Mouse (Mus musculus) skeletal muscle tissue, adult 2 months (tissue): ENCODE measurements around the gene Brf1.

Experiments
- DNase-seq: peaks from one replicate; pipeline ENCODE4 v3.0.0-alpha.2; 2012; ENCODE audit warnings: low read depth, low spot score

The Brf1 gene

DNA sequence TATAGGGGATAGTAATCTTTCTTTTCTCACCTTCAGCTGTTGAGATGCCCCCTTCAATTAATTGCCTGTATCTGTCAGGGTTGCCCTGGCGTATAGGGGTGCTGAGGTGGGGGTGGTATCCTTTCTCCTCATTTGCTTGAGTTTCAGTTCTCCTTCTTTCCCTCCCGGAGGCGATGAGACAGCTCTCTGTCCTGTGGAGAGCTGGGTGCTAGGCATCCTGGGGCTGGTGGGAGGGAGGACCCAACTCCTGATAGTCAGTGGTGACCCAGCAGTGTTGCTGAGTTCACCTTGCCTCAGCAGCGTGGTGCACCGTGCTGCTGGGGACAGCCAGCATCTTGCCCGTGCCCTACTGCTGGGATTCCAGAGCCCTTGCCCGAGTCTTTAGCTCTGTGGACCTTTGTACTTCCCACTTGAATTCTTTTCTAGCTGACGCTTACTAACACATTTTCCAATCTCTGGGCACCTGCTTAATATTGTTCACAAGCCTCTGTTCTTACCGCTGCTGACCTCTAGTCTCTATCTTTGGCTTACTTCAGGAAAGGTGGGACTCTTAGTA is 17.0 kb upstream of the Brf1 start:
- no peak for DNase-seq

DNA sequence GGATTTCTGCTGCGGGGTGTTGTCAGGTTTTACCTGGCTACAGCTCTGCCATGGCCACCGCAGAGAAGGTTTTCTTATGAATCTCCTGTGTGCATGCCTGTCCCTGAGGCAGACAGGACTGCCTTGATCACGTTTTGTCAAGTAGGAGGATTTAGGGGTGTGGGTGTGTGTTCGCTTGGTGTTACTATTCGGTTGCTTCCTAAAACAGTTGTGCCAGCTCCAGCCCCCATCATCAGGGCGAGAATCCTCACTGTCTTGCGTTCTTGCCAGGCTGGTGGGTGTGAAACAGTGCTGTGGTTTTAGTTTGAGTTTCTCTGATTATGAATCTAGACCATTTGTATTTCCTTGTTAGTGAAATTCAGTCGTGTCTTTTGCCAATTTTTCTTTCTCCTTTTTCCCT is 16.5 kb upstream of the Brf1 start:
- DNase-seq = no peak

DNA sequence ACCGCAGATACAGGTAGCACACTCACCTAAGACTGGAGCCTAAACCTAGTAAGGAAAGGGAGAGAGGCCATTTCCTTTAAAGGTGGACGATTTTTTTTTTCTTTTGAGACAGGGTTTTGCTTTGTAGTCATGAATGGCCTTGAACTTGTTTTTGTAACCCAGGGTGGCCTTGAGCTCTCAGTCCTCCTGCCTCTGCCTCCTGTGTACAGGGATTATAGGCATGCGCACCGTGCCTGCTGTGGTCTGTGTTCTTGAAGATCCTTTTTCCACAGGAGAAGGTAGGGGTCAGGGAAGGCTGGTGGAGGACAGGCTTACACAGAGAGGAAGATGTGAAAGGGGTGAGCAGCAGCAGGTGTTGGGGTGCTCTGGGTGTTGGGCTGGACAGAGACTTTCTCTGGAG is 15.5 kb upstream of the Brf1 start:
- no peak for DNase-seq

DNA sequence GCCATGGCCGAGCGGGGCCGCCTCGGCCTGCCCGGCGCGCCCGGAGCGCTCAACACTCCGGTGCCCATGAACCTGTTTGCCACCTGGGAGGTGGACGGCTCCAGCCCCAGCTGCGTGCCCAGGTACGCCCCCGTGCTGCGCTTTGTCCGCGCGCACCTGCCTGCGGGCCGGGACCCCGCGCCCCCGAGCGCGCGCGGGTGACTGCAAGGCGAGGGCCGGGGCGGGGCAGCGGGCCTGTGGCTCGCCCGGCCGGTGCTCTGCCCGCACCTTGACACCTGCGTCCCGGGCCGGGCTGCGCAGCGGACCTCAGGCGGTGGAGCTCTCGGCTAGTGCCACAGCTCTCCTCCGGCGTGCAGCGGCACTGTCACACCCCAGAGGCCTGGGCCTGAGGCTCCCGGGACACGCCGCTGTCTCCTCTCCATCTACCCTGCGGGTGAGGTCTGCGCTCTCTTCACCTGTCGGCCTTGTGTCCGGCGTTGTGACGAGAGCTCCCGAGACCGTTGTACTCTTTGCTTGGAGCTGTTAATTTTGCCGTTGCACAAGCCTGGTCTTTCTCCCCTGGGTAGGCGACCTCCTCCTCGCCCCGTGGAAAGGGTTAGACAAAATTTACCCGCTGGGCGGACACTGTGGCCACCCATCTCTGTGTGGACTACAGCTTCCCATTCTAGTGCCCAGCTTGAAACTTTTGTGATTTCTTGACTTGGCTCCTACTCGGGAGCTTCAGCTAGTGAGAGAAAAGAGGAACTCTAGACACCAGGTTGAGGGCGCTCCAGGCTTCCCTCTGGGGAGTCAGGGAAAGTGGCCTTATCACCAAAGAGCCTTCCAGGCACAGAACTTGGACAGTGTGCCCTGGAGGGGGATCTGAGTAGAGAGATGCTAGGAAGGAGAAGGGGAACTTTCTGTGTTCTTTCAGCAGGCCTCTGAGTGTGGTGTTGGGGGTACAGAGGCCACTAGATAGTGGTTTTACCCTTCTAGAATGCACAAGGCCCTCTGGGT is 14.4 kb upstream of the Brf1 start:
- no peak for DNase-seq

DNA sequence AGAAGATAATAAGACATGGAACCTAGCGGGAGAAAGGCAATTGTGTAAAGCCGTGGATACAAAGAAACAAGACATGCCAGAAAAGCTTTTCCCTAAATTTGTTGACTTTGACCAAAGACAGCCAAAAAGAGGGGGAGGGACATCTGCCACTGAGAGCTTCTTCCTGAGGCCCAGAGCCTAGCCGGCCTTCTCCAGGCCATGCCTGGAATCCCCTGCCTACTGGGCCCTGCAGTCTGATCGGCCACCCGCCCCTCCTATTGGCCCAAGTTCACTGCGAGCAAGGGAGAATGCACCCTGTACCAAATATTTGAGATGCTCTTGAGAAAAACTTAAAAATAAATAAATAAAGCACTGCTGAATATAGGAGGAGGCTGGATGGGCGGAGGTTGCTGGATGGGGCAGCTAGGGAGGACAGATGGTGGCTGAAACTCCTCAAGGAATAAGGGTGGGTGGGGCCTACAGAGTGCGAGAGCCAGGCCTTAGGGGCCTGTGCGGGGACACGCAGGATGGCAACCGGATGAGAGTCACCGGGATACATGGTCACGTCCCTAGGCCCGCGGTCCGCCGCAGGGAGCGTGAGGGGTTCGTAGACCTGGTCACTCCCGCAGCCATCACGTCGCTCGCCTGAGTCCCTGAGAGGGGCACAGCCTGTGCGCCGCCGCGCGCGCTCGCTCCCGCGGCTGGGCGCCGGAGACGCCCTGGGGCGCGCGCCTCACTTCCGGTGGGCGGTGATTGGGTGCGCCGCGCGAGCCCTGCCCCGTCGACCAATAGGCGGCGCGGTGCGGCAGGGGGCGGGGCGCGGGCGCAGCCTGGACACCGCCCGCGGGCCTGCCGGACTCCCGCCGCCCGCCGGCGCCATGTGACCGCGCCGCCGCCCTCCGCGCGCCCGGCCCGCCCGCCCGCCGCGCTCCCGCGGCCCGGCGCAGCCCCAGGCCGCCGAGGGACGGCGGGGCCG is 13.4 kb upstream of the Brf1 start, which contains the start of gene Pacs2:
Pacs2 (plus strand) TSS at position 905 of the 955 bp plus-strand sequence.
- DNase-seq = peak; percentile 88

DNA sequence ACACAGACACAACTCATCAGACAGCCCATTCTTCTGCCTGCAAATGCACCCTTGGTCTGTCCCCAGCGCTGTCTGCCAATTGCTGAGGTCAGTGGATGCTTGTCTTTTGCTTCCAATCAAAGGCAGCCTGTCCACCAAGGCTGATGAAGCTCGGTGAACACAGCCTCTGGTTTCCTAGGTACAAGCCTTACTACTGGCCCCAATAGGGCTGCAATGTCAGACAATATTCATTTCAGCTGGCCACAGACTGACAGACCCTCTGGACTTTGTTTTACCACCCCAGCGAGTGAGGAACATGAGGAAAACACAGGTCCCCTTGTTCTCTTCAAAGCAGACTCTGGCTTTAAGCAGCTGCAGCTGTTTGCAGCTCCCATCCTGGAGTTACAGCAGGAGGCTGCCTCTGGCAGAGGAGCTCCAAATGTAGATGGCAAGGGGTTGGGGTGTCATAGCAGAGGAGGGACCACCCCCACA is 12.6 kb upstream of the Brf1 start:
- no peak for DNase-seq

DNA sequence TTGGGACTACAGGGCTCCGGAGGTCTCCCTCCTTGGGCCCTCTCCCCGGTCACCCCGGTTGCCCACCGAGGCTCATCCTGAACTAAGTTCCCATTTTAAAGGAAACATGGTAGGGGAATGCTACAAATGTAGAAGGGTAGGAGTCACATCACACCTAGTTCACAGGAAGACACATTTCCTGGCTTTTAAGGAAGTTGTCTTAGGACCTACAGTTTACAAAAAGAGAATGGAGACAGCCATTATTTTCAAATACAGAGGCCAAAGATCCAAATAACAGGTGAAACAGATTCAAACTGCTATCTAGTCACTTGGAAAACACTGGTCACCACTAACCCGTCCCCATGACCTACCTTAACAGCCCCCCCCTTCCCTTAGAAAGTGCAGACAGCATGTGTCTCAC is 11.9 kb upstream of the Brf1 start:
- no peak for DNase-seq

DNA sequence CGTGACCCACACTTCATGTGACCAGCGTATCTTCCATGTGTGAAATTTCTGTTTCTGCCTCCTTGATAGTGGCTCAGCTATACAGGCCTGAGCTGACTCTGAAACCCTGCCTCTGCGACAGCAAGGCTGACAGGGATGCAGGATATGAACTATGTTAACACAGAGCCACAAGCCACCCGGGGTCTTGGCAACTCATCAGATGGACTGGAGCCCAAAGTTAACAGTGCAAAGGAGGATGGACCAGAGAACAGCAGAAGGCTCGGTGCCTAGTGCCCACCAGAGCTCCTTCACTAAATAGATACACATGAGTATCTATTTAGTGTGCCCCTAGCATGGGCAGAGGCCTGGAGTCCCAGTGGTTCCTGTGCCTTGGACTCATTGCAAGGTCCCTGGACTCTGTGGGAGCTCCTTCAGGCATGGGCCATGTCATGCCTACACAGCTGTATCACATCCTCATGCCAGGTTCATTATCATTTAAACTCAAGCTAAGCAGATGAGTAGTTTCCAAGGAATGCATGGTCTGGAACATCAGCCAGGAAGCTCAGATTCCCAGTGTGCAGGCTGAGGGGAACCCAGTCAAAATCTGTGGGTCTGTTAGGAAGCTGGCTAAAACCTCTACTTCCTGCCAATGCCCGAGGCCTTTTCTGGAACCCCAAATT is 11.3 kb upstream of the Brf1 start:
- DNase-seq = no peak

DNA sequence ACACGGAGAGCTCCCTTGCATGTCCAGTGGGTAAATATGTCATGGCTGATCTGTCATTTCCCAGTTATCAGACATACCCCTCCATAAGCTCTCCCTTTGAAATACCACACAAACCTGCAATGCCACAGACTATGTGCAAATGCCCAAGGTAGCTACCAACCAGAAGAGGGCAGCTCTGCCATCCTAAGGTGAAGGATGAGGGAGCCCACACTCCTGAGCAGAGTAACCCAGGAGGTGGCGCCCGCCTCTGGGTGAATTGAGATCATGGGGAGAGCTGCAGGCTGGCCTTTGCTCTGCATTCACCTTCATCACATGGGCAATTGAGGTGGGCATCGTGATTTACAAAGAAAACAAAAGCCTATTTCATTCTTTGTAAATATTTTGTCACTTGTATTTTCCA is 4.5 kb upstream of the Brf1 start:
- peak; percentile 42 for DNase-seq

DNA sequence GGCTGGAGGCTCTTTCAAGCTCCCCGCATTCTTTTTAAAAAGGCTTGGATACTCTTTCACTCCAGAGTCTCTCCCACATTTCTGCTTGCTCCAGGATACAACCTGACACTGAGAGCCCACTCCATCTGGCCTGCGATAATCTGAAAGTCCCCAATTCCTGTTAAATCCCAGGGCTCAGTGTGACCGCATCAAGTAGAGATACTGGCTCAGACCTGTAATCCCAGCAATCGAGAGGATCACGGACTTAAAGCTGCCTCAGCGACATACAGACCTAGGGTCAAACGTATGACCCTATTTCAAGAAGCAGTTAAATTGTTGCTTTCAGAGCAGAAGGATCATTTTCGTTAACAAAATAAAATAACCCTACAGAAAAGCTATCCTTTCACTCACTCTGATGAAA is 3.5 kb upstream of the Brf1 start:
- DNase-seq = no peak

DNA sequence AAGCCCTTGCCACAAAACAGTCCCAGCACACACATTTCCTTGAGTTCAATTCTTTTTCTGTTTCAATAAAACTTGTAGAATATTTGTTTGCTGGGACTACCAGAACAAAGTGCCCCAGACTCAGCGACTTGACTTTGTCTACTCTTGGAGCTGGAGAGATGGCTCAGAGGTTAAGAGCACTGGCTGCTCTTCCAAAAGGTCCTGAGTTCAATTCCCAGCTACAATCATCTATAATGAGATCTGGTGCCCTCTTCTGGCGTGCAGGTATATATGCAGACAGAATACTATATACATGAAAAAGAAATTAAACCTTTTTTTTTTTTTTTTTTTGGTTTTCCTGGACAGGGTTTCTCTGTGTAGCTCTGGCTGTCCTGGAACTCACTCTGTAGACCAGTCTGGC is 2.2 kb upstream of the Brf1 start:
- DNase-seq = no peak

DNA sequence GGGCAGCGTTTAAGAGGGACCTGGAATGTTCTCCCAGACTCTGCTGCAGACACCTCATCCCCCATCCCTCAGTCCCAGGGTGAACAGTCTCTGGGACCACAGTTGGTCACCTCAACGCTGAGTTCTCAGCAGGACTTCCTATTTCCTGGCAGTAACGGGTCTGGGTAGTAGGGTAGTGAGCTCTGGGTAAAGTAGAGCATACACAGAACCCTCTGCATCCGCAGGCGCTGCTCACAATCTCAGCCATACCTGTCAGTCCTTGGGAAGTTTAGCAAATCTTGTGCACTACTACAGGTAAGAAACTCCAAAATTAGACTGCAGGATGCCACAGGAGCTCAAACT is 600 bp upstream of the Brf1 start:
- DNase-seq = no peak

DNA sequence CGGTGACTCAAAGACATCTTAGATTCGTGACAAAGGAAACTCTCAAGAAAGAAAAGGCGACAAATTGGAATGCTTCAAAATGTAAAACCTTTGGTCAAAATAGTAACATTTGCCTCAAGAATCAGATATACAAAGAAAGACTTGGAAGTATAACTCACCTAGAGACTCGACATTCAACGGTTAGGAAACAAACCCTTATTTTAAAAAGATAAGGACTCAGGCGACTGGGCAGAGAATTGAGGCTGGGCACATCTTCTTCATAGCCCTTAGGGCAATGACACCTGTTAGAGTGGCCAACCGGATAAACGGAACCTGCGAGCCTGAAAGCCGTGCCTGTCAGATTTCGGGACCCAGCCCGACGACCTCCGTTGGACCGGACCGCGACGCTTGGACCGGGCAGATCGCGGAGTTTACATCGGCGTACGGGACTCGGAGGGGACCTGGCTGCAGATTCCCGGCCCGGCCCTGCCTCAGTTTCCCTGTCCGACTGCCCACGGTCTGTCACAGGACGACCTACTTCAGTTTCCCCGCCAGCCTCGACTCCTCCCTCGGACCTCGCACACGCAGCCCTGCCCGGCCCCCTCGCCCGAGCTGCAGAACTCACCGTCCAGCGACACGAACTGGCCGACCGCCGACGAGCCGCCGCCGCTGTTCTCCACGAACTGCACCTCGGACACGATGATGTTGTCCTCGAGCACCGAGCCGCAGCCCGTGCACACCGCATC is 773 bp downstream of the Brf1 start:
- no peak for DNase-seq

DNA sequence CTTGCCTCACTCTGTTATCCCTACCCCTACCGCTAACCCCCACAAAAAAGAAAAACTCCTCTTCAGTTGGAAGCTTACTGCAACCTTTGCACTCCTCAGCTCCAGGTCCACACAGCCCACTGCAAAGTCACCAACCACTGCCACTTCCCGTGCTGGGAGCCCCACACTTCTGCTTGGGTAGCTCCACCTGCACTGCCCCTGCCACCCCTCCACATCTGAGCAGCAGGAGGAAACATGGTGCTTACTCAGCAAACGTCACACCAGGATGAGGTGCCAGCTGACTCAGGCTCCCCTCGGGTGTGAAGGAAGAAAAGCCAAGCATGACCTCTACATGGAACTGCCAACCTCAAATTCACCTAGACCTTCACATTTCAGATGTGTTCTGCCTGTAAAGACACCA is 6.4 kb downstream of the Brf1 start:
- DNase-seq = no peak

DNA sequence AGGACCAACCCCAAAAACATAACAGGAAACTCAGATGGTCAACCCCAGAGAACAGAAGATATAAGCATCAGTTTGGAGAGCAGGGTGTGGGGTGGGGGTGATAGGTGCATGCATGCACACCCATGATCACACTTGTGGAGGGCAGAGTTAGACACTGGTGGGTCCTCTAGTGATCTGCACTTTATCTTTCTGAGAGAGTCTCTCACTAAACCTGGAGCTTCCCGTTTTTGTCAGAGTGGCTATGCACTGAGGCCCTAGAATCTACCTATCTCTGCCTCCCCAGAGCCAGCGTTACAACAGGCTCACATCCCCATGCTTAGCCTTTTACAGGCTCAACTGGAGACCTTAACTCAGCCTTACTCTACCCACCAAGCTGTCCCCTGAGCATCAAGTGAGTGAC is 9.1 kb downstream of the Brf1 start:
- DNase-seq = no peak

DNA sequence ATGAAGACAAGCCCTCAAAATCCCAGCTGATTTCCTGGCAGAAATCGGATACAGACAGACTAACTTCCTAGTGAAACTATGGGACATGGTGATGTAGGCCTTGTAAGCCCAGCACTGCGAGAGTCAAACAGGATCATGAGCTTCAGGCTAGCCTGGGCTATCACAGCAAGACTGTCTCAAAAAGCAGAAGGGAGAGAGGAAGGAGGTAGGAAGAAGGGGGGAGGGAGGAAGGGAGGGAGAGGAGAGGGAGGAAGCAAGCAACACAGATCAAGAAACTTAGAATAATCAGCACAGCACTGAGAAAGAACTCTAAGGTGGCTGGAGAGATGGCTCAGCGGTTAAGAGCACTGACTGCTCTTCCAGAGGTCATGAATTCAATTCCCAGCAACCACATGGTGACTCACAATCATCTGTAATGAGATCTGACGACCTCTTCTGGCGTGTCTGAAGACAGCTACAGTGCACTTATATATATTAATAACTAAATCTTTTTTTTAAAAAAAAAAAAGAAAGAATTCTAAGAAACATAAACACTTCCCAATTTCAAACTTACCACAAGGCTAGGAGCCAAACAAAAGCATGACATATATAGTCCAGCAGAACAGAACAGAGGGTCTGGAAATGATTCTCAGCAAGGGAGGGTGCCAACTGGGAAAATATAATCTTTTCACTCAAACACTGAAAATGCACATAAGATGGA is 9.6 kb downstream of the Brf1 start:
- no peak for DNase-seq

DNA sequence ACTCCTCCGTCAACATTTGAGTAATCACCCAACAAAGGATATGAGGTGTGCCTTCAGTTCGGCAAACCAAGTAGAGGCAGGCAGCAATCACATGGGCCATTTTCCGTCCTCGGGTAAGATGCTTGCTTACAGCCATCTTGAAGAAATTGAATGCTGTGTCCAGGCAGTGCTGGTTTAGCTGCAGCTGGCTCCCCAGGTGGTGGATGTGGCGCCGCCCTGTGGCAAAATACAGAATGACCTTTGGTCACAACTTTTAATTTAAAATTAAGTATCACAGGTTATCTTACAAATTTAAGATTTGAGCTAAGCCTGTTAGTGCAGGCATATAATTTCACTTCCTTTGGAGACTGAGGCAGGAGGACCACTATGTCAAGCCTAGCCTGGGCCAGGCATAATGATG is 12.6 kb downstream of the Brf1 start:
- no peak for DNase-seq

DNA sequence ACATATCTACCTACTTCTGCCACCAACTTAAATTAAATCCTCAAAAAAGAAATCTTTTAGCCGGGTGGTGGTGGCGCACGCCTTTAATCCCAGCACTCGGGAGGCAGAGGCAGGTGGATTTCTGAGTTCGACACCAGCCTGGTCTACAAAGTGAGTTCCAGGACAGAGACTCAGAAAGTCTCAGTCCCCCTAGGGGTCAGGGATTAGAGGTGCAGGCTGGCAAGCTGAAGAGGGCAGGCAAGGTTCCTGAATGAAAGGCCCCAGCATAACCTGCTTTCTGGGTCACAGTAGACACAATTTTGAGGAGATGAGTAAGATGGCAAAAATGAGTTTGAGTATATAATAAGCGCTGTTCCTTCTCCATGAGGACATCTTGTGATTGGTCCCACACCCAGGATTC is 15.2 kb downstream of the Brf1 start:
- no peak for DNase-seq

DNA sequence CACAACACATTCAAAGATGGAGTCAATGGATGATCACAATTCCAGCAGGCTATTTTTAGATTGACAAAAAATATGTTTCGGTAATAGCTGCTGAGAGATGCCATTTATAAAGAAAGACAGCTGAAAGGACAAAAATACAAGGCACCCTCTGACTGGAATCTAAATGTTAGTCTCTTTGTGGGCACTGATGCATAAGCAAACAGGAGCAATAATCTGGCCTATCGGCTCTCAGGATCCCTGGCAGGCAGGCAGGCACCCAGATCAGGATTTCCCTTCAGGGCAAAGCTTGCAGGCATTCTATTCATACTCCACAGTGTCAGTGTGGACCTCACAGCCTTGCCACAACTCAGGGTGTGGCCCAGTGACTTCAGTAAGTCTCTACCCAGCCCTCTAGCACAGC is 18.5 kb downstream of the Brf1 start:
- no peak for DNase-seq

DNA sequence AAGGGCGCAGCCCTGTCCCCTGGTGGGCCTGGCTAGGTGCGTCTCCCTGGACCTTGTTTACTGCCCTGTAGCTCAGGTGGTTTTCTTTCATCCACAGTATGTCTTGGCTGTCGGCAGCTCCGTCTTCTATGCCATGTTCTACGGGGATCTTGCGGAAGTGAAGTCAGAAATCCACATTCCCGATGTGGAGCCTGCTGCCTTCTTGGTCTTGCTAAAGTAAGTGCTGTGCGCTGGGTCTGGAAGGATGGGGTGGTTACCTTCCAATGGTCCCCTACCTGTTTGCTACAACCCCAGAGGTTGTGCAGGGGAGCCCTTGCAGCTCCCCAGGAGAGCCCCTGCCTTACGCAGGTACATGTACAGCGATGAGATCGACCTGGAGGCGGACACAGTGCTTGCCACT is 23.3 kb downstream of the Brf1 start:
- DNase-seq = no peak
